Mouse (Mus musculus): Measurements from ENCODE around the gene Rwdd2a. TPM values are rescaled to one million over a fixed set of nuclear protein-coding genes. Genes with fewer than 3 reads are reported as not detected.
"Not testable (repeated sequence)": the region's sequence is repeated elsewhere in the genome, so short reads cannot be mapped to it uniquely, and the experiment has no call there.

Rwdd2a gene
- total RNA-seq, 2 experiments from 2014 or later = 35.3 to 35.6 TPM

- DNase-seq (ENCODE audit: low spot score in 2 of 2) = no peak
- intact Hi-C loops (cut with DNase I) = no loop called here
These were observed 7.9 kb downstream of the Rwdd2a start for GRCm38 (mm10) chr9:86579657-86580056.

DNA sequence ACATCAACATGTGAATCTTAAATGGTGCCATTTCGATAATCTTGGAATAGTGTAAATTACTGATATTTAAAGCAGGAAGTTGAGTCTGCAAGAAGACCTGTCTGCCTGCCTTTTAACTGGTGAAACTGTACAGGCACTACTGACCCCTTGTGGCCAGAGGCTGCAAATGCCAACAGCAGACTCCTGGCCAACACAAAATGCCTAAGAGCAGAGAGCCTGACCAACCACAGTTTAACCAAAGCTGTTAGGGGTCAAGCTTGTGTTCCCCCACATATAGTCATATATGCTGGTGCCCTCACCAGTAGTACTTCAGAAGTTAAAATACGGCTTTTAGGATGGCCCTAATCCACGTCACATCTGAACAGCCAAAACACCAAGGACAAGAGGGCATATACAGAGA, 11.9 kb downstream of the Rwdd2a start:
- DNase-seq (ENCODE audit: low spot score in 2 of 2) = peak; percentile 67 to 81
- intact Hi-C loops (cut with DNase I) = no loop called here

DNA sequence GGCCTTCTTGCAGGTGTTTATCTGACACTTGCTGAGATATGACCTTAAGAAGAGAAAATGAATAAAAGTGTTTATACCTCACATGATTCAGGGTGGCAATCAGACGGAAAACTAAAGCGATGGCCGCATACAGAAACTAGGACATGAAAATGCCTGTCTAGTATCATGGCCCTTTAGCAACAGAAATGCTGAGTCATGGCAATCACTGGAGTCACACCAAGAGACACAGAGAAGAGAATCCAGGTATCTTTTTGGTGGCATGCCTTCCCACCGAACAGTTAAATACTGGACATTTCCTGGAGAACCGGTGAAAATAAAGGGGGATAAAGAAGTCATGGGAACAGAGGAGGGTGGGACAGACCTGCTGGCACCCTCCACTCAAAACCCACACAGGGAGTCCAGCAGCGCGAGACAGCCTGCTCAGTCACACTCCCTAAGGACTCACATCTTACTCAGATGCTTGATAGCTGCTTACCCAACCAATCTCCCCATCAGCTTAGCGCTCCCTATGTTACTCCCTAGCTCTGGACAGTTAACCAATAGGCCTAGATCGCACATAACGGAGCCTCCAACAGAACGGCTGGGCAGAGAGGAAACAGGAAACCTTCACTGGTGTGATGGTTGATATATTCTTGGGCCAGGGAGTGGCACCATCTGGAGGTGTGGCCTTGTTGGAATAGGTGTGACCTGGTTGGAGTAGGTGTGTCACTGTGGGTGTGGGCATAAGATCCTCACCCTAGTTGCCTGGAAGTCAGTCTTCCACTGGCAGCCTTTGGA, 15.4 kb downstream of the Rwdd2a start:
- intact Hi-C loops (cut with DNase I) = no loop called here
- no peak for DNase-seq (ENCODE audit: low spot score in 2 of 2)

DNA sequence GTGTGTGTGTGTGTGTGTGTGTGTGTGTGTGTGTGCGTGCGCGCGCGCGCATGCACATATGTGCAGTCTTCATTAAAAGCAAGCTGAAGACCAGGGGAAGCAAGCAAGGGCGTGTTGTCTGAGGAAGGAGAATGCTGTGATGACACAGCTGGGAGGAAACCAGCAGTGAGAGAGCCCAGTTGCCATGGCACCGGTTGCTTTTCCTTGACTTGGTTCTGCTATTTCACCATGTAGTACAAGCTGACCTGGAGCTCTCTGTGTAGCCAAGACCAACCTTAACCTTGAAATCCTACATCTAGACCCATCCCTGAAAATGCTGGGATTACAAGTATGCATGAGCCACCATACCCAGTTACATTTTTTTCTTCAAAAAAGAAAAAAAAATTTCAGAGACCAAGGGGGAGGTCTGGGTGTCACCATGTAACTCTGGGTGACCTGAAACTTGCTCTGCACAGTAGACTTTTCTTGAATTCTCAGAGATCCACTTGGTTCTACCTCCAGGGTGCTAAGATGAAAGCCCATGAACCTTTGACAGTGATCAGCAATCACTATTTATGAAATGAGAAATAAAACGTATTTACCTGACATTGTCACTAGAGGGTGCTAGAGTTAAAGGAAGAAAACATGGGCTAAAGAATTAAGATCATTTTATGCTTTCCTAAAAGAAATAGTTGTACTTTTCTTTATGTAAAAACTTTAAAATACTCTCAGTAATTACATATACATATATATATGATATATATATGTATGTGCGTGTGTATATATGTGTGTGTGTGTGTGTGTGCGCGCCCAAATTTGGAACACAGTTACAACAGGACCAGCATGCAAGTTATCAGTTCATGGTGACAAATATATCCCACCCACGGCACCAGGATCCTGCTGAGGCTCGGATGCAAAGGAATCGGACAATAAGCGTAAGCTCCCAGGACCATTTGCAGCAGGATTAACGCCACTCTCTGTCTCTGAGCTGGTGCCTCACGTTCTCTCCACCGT, 21.2 kb downstream of the Rwdd2a start:
- DNase-seq (ENCODE audit: low spot score in 2 of 2) = peak; percentile 67 to 79
- intact Hi-C loops (cut with DNase I) = loop anchor here (1.0 to 10.0 kb wide), 4 partner anchors 153 to 652 kb away; partner anchors contain the start of gene Cyb5r4

GRCm38 (mm10) chr9:86594357-86594767, 22.6 kb downstream of the Rwdd2a start:
- intact Hi-C loops (cut with DNase I) = loop anchor here (5.0 to 10.0 kb wide), 3 partner anchors 208 to 650 kb away; partner anchors contain the start of gene Cyb5r4
- not testable (repeated sequence) for DNase-seq (ENCODE audit: low spot score in 2 of 2)

GRCm38 (mm10) chr9:86596983-86597382, 25.2 kb downstream of the Rwdd2a start:
- intact Hi-C loops (cut with DNase I) = loop anchor here (10.0 kb wide), 2 partner anchors 428 to 648 kb away; partner anchors contain the start of gene Cyb5r4
- DNase-seq (ENCODE audit: low spot score in 2 of 2) = not testable (repeated sequence)

- intact Hi-C loops (cut with DNase I) = loop anchor here (10.0 kb wide), 2 partner anchors 425 to 645 kb away; partner anchors contain the start of gene Cyb5r4
These were observed 28.0 kb downstream of the Rwdd2a start for GRCm38 (mm10) chr9:86599723-86600303.

GRCm38 (mm10) chr9:86605776-86606175, 34.0 kb downstream of the Rwdd2a start:
- intact Hi-C loops (cut with DNase I) = no loop called here
- no peak for DNase-seq (ENCODE audit: low spot score in 2 of 2)

More at GRCm38 (mm10) chr9:86599723-86600303, 28.0 kb downstream of the Rwdd2a start:
- DNase-seq (ENCODE audit: low spot score in 2 of 2) = no peak

DNA sequence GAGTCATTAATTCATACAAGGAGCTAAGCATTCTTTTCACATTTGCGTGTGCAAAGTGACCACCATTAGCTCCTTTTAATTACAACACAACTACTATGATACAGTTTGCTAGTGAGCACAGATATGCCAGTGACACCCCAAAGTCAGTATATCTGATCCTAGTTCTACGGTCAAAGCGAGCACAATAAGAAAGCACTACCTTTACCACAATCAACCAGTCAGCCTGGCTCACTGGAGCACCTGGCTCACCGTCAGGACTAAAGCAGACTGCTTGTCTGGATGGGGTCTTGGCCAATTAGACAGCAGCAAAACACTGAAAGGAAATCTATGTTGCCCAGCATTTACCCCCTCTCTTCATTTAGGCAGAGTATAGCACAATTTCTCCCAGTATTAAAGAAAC, 40.3 kb downstream of the Rwdd2a start:
- intact Hi-C loops (cut with DNase I) = no loop called here

GRCm38 (mm10) chr9:86615765-86616164, 44.0 kb downstream of the Rwdd2a start:
- no peak for DNase-seq (ENCODE audit: low spot score in 2 of 2)
- intact Hi-C loops (cut with DNase I) = no loop called here

More for the DNA sequence above, 40.3 kb downstream of the Rwdd2a start:
- DNase-seq (ENCODE audit: low spot score in 2 of 2) = no peak

DNA sequence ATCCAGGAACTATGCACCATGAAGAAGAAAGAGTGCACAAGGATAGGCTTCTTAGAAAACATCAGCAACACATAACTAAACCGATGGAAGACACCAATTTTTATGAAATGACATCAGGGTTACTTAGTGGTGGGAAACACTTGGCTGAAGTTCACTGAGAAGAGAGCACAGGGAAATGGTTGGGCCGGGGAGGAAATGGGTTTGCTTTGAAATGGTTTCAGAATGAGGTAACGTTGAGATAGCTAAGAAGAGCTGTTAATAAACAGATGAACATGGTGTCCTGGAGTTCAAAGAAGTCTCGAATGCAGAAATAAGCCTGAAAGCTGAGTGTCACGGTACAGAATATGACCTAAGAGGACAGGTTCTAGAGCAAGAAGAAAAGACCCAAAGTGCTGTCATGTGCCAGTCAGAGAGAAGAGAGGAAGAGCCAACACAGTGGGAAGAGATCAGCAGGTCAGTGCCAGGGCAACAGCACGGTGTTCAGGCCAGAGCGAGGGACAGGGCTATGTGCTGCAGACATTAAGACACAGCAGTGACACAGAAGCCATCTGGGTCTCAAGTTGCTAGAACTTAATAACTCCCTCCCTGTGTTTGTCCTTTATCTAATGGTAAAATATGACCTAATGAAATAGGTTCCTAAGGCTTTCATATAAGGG, 46.2 kb downstream of the Rwdd2a start:
- intact Hi-C loops (cut with DNase I) = no loop called here
- DNase-seq (ENCODE audit: low spot score in 2 of 2) = no peak

DNA sequence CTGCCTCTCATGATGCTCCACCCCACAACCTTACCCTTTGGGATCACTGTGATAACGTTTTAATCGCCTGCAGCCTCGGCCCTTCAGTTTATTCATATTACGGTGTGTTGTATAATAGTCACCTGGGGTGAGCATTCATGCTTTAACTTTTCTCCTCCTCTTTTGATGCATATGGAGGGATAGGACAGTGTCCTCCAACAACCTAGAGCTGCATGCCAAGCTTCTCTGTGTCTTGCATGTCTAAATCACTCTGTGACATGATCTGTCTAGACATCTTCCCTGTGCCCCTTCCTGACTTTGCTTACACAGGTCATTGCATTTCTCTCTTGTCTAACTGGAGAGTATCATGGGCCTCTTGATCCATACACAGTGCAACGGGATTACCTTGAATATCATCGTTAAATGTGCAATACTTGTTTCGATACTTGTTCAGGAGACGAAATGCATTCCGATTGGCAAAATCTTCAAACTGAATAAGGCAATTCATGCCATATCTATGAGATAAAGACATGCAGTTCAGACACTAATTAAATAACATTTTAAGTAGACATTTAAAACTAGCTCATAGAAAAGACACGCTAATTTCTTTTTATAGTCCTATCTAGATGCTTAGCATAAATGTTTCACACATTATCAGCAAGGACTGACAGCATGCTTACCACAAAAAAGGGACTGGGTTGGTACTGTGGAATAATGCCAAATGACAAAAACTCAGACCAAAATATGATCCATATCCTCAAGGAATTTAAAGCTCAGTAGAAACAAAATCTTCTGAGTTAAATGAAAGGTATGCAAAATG, 47.7 kb downstream of the Rwdd2a start:
- intact Hi-C loops (cut with DNase I) = no loop called here
- DNase-seq (ENCODE audit: low spot score in 2 of 2) = no peak

DNA sequence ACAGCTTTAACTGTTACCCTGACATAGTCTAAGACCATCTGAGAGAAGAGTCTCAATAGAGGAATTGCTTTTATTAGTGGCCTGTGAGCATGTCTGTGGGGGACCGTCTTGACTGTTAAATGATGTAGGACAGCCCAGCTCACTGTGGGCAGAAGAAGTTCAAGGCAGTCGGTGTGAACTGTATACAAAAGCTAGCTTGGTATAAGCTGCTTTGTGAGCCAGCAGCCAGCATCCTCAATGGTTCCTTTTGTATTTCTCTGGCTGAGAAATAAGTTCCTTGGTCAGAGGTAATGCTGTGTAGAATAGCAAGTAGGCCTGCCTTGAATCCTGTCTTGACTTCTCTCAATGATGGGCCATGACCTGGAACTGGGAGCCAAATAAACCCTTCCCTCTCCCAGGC, 50.3 kb downstream of the Rwdd2a start:
- intact Hi-C loops (cut with DNase I) = no loop called here
- no peak for DNase-seq (ENCODE audit: low spot score in 2 of 2)

DNA sequence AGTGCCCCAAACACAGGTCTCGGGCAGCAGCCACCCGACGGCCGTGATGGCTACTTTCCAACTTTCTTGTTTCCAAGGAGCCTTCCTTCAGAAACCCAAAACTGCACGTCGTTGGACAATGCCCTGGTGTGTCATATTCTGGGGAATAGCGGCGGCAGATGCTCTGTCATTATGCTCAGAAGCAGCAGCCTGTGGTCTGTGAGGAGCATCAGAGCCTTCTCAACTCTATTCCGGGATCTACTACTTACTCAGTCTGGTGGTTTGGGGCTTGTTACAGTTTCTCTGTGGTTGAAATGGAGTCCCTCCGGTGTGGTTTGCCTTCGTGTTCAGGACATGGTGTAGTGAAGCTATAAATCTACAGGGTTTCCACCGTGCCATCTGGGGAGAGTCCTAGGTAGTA, 52.2 kb downstream of the Rwdd2a start:
- intact Hi-C loops (cut with DNase I) = no loop called here

More for the DNA sequence above, 52.2 kb downstream of the Rwdd2a start:
- DNase-seq (ENCODE audit: low spot score in 2 of 2) = no peak
